ENCODE assay signal across 8 mouse cellular contexts in the genomic region with DNA sequence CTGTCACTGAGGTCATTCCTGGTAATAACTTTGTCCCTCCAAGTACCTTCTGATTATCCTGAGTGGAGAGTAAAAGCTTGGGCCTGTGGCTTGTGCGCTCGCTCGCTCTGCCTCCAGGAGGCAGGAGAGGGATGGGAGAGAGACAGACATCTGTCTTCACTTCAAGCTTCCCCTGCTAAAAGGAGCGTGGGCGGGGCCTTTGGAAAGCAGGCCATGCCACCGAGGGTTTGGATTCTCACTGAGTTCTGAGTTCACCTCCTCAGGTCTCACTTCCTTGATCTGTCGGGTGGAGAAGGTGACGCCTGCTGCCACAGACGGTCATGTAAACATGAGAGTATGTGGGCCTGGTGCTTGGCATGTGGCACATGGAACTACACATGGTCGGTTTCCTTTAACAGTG. TPM values are rescaled to one million over a fixed set of nuclear protein-coding genes. Genes with fewer than 3 reads are reported as not detected.
DNase-seq lines count a peak whose midpoint lies in the region; ATAC-seq lines count a peak whose summit lies in the region.

No protein-coding gene starts in this region.

- 0 out of 2 replicates have a peak, but pooled peaks have one; percentile 26 for ATAC-seq in erythroblast, adult 5-6 weeks (replicated peaks; ENCODE audit: low FRiP score, poor library complexity, severe bottlenecking)

- peak; percentile 59 for DNase-seq in adrenal gland, postnatal 14 days
- no peak for DNase-seq in adrenal gland, postnatal 4 days (ENCODE audit: low spot score in 2 of 2)
- DNase-seq in layer of hippocampus, adult 11-12 months (ENCODE audit: low spot score) = peak; percentile 56
- no peak for DNase-seq in layer of hippocampus, adult 9-11 months
- peak; percentile 18 for DNase-seq in lung, postnatal 25 days (ENCODE audit: low spot score)
- DNase-seq in urinary bladder, postnatal 36 days (ENCODE audit: low spot score in 2 of 2) = no peak
- DNase-seq in adrenal gland, adult (ENCODE audit: inconsistent age in 2 of 2, low spot score in 1 of 2) = no peak

RNA-seq across cellular contexts. Expression of a gene that starts 6.8 kb away (rescaled TPM):
- total RNA-seq in adrenal gland, postnatal 14 days (2021) = 11.9 and 16.1 TPM in 2 replicates
- total RNA-seq in adrenal gland, postnatal 4 days (2021) = 10 to 100 TPM; 21.8 to 29.2 TPM
- 3.8 and 8.3 TPM in 2 replicates for total RNA-seq in erythroblast, adult 5-6 weeks (2015; ENCODE audit: low replicate concordance)
- 3.1 and 3.3 TPM in 2 replicates for total RNA-seq in erythroblast, adult 5-6 weeks (2017; ENCODE audit: low replicate concordance)

RNA-seq across cellular contexts. Expression of a gene that starts 44.2 kb away (rescaled TPM):
- total RNA-seq in adrenal gland, postnatal 14 days (2021) = 24.8 and 31.8 TPM in 2 replicates
- 10 to 100 TPM; 30.2 to 35.1 TPM for total RNA-seq in adrenal gland, postnatal 4 days (2021)
- total RNA-seq in erythroblast, adult 5-6 weeks (2015; ENCODE audit: low replicate concordance) = 4.4 and 7.9 TPM in 2 replicates
- 1.5 and 2.5 TPM in 2 replicates for total RNA-seq in erythroblast, adult 5-6 weeks (2017; ENCODE audit: low replicate concordance)

Comparison
In these comparisons a context has a peak if more than half of its experiments do, and no peak if none do; other contexts are left out.
1. DNase-seq: peak in adrenal gland, postnatal 14 days (single experiment), layer of hippocampus, adult 11-12 months (single experiment) and lung, postnatal 25 days (single experiment); none in adrenal gland, postnatal 4 days (0 of 2), layer of hippocampus, adult 9-11 months (single experiment), urinary bladder, postnatal 36 days (0 of 2) and adrenal gland, adult (0 of 2).